Mouse (Mus musculus) midbrain, embryonic 10.5 days (tissue): ENCODE measurements around the gene Hoxb6. TPM values are rescaled to one million over a fixed set of nuclear protein-coding genes. Genes with fewer than 3 reads are reported as not detected.

Experiments used
- DNase-seq: peaks from one replicate; pipeline ENCODE4 v3.0.0-alpha.2; 2017; ENCODE audit warnings: low spot score
- H3K27ac ChIP-seq: fragments of 300-500 bp; sonication (generic); replicated peaks from 2 replicates; pipeline ENCODE4 v1.5.1; 2016; ENCODE audit warnings: mild to moderate bottlenecking
- H3K27me3 ChIP-seq: fragments of 300-500 bp; sonication (generic); 2 replicates; pipeline ENCODE4 v1.6.1; 2016; ENCODE audit warnings: low read depth, mild to moderate bottlenecking; ENCODE audit not compliant: poor library complexity, severe bottlenecking
- H3K36me3 ChIP-seq: fragments of 300-500 bp; sonication (generic); 2 replicates; pipeline ENCODE4 v1.6.1; 2016; ENCODE audit warnings: mild to moderate bottlenecking, moderate library complexity
- H3K4me1 ChIP-seq: fragments of 300-500 bp; sonication (generic); 2 replicates; pipeline ENCODE4 v1.6.1; 2016
- H3K4me3 ChIP-seq: fragments of 300-500 bp; sonication (generic); 2 replicates; pipeline ENCODE4 v1.5.1; 2016; ENCODE audit warnings: mild to moderate bottlenecking, moderate library complexity
- H3K9me3 ChIP-seq: fragments of 300-500 bp; sonication (generic); replicated peaks from 2 replicates; pipeline ENCODE4 v1.6.1; 2016; ENCODE audit warnings: mild to moderate bottlenecking
- WGBS: fragments of 180-500 bp; shearing (Covaris S2); methylation state at CpG from one replicate; pipeline ENCODE4 v1.1.7; 2016; 5-methylcytosine and 5-hydroxymethylcytosine counted together
- polyA plus RNA-seq: library from polyadenylated mRNA; unstranded; fragments of >200 nt; fragmentation: Nextera tagmentation; extraction: Ambion mirVana; gene quantifications from 2 replicates; pipeline ENCODE4 v1.2.1, GENCODE M21; 2016

Hoxb6 gene
- polyA plus RNA-seq, 1 experiment from 2014 or later: not detected

- peak; percentile 59 for DNase-seq
- Histone ChIP-seq H3K36me3 (no peaks in the 10 kb centered on the region), H3K27me3 (peaks cover 100% of the 10 kb centered on the region), H3K27ac (no peak overlapping the region), H3K4me3 (no peak overlapping the region), H3K9me3 (no peaks in the 10 kb centered on the region), H3K4me1 (peaks cover 18% of the 10 kb centered on the region)
- WGBS: under 1% methylated on average over 17 of the region's 17 CpGs
These were observed 28.4 kb downstream of the Hoxb6 start for GRCm38 (mm10) chr11:96320688-96321087.

- Histone ChIP-seq H3K27me3 (peaks cover 100% of the 10 kb centered on the region), H3K27ac (no peak overlapping the region), H3K4me3 (no peak overlapping the region), H3K9me3 (no peaks in the 10 kb centered on the region), H3K4me1 (peaks cover 18% of the 10 kb centered on the region), H3K36me3 (no peaks in the 10 kb centered on the region)
- 11% methylated on average over 5 of the region's 5 CpGs for WGBS
- no peak for DNase-seq
These were observed 29.6 kb downstream of the Hoxb6 start for GRCm38 (mm10) chr11:96321846-96322245.

DNA sequence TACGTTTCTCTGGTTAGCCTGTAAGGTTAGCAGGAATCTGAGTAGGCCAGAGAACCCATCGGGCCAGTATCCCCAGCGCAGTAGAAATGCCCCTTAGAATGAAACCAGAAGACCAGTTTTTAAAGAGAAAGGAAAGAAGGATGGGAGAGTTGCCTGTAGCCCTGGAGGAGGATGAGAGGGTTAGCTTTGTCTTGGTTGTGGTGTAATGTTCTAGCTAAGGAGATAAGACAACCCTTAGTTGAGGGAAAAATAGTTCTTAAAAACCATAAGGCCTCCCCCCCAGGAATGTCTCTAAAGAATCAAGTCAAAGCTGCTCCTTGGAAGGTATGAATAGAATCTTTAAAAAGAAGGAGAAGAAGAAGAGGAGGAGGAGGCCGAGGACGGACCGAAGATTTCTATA is 30.5 kb downstream of the Hoxb6 start:
- Histone ChIP-seq H3K27ac (no peak overlapping the region), H3K4me3 (no peak overlapping the region)

DNA sequence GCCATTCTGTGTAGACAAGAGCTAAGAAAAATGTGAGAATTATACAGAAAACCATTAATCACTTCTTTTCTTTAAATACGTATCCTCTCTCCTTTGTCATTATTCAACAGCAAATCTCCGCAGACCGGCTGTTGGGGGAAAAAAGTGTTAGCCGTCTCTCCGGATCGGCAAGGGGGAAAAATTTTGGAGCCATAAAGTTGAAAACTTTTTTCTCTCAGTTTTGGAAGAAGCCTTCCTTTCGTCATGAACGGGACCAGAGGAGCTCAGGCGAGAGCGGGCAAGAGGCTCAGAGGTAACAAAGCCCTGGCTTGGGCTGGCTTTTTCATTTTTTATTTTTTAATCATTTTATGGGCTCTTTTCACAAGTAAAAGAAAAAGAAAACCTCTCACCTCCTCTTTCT is 30.9 kb downstream of the Hoxb6 start, which contains the start of gene Hoxb3:
TSS of gene Hoxb3 (plus strand) at position 173 of the 400 bp plus-strand sequence.
- no peaks in the 10 kb centered on the region for H3K9me3 ChIP-seq
- H3K4me1 ChIP-seq: peaks cover 14% of the 10 kb centered on the region
- DNase-seq: no peak
- H3K27me3 ChIP-seq: peaks cover 100% of the 10 kb centered on the region
- no peak within 1 kb of the TSS for H3K4me3 ChIP-seq
- H3K36me3 ChIP-seq: no peaks in the 10 kb centered on the region
- no peak within 1 kb of the TSS for H3K27ac ChIP-seq
- 2% methylated on average over 10 of the region's 10 CpGs for WGBS

More for the DNA sequence above, 30.5 kb downstream of the Hoxb6 start:
- Histone ChIP-seq H3K36me3 (no peaks in the 10 kb centered on the region), H3K9me3 (no peaks in the 10 kb centered on the region), H3K27me3 (peaks cover 100% of the 10 kb centered on the region), H3K4me1 (peaks cover 18% of the 10 kb centered on the region)
- no peak for DNase-seq
- whole genome bisulfite sequencing: 5% methylated on average over 6 of the region's 6 CpGs

DNA sequence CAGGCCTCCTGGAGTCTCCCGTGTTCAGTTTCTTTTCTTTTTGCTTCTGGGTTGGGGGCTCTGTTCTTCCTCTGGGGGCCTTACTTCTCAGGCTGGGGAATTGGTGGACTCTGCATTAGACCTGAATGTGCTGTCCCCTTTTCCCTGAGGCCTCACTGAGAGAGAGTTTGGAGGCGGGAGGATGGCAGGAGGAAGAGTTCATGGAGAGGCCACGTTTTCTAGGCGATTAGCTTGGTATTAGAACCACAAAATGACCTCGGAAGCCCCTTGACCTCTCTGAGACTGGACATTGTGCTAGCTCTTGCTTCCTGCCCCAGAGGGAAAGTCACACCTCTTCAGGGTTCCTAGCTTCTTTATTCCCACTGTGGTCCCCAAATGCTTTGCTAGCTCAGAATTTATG is 31.8 kb downstream of the Hoxb6 start:
- WGBS: 4% methylated on average over 5 of the region's 5 CpGs
- no peak overlapping the region for H3K4me3 ChIP-seq
- no peak for DNase-seq
- no peaks in the 10 kb centered on the region for H3K36me3 ChIP-seq
- H3K4me1 ChIP-seq: peaks cover 6% of the 10 kb centered on the region
- no peaks in the 10 kb centered on the region for H3K9me3 ChIP-seq
- no peak overlapping the region for H3K27ac ChIP-seq
- H3K27me3 ChIP-seq: peaks cover 100% of the 10 kb centered on the region

GRCm38 (mm10) chr11:96324965-96325364 is 32.7 kb downstream of the Hoxb6 start:
- H3K27me3 ChIP-seq: peaks cover 100% of the 10 kb centered on the region
- H3K9me3 ChIP-seq: no peaks in the 10 kb centered on the region
- H3K27ac ChIP-seq: no peak overlapping the region
- no peaks in the 10 kb centered on the region for H3K36me3 ChIP-seq
- WGBS: 2% methylated on average over 8 of the region's 8 CpGs
- no peak overlapping the region for H3K4me3 ChIP-seq
- no peak for DNase-seq
- peaks cover 3% of the 10 kb centered on the region; the same call in 1 of the 2 replicates for H3K4me1 ChIP-seq

DNA sequence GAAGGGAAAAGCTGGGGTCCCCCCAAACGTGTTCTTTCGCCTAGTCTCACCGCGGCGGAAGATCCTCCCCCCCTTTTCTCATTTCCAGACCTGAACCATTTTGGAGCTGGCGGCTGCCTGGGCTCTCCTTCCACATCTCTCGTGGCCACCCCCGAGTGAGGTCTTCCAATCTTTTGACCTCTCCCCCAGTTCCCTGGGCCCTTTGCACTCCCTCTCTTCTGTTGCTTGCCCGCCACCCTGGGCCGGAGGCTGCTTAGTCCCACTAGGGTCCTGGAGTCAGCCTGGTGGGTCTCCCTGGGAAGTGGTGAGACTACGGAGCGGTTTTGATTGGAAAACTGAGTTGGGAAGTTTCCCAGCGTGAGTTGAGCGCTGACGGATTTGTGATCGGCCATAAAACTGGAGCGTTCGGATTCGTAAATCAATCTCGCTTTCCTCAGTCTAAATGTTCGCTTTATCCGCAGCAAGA is 33.5 kb downstream of the Hoxb6 start:
- H3K36me3 ChIP-seq: no peaks in the 10 kb centered on the region
- H3K27me3 ChIP-seq: peaks cover 100% of the 10 kb centered on the region
- no peaks in the 10 kb centered on the region for H3K9me3 ChIP-seq
- no peak overlapping the region for H3K27ac ChIP-seq
- no peak for DNase-seq
- H3K4me1 ChIP-seq: no peaks in the 10 kb centered on the region
- H3K4me3 ChIP-seq: no peak overlapping the region
- whole genome bisulfite sequencing: 2% methylated on average over 22 of the region's 22 CpGs

GRCm38 (mm10) chr11:96326705-96327104 is 34.4 kb downstream of the Hoxb6 start:
- DNase-seq: no peak
- H3K27ac ChIP-seq: no peak overlapping the region
- no peak overlapping the region for H3K4me3 ChIP-seq

GRCm38 (mm10) chr11:96327122-96327521 is 34.8 kb downstream of the Hoxb6 start:
- no peaks in the 10 kb centered on the region for H3K4me1 ChIP-seq
- peaks cover 100% of the 10 kb centered on the region for H3K27me3 ChIP-seq
- 3% methylated on average over 7 of the region's 7 CpGs for WGBS
- no peaks in the 10 kb centered on the region for H3K36me3 ChIP-seq
- no peak overlapping the region for H3K27ac ChIP-seq
- no peak overlapping the region for H3K4me3 ChIP-seq
- no peaks in the 10 kb centered on the region for H3K9me3 ChIP-seq
- DNase-seq: no peak

More at GRCm38 (mm10) chr11:96326705-96327104, 34.4 kb downstream of the Hoxb6 start:
- Histone ChIP-seq H3K9me3 (no peaks in the 10 kb centered on the region), H3K36me3 (no peaks in the 10 kb centered on the region), H3K4me1 (no peaks in the 10 kb centered on the region), H3K27me3 (peaks cover 100% of the 10 kb centered on the region)
- 2% methylated on average over 12 of the region's 12 CpGs for WGBS

GRCm38 (mm10) chr11:96327750-96328149 is 35.5 kb downstream of the Hoxb6 start:
- H3K27ac ChIP-seq: no peak overlapping the region
- no peak for DNase-seq
- H3K4me3 ChIP-seq: no peak overlapping the region

GRCm38 (mm10) chr11:96328605-96329004 is 36.3 kb downstream of the Hoxb6 start:
- no peak for DNase-seq
- H3K4me3 ChIP-seq: no peak overlapping the region
- 10% methylated on average over 8 of the region's 8 CpGs for WGBS
- no peaks in the 10 kb centered on the region for H3K9me3 ChIP-seq
- H3K4me1 ChIP-seq: peaks cover 4% of the 10 kb centered on the region; the same call in 1 of the 2 replicates
- no peak overlapping the region for H3K27ac ChIP-seq
- peaks cover 100% of the 10 kb centered on the region for H3K27me3 ChIP-seq
- no peaks in the 10 kb centered on the region for H3K36me3 ChIP-seq

More at GRCm38 (mm10) chr11:96327750-96328149, 35.5 kb downstream of the Hoxb6 start:
- Histone ChIP-seq H3K27me3 (peaks cover 100% of the 10 kb centered on the region), H3K4me1 (peaks cover 3% of the 10 kb centered on the region; the same call in 1 of the 2 replicates), H3K9me3 (no peaks in the 10 kb centered on the region), H3K36me3 (no peaks in the 10 kb centered on the region)
- WGBS: 0% methylated on average over 5 of the region's 5 CpGs

DNA sequence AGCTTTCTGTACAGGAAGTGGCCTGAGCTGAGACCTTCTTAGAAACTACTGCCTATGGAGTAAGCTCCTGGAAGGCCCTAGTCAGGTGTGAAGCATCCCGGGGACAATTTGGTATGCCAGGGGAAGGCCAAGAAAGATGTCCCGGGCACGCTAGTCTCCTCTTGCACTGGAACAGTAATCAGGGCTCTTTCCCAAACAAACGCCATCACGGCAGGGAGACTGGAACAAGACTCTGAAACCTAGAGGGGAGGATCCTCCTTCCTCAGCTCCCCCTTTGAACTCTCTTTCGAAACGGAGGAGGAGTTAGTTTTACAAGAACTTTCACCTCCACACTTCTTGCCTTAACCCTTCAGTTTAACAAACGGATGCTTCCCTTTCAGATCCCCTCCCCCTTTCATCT is 39.8 kb downstream of the Hoxb6 start:
- Histone ChIP-seq H3K27ac (no peak overlapping the region), H3K9me3 (no peaks in the 10 kb centered on the region), H3K36me3 (no peaks in the 10 kb centered on the region), H3K27me3 (peaks cover 100% of the 10 kb centered on the region), H3K4me1 (peaks cover 4% of the 10 kb centered on the region; the same call in 1 of the 2 replicates), H3K4me3 (no peak overlapping the region)
- no peak for DNase-seq
- WGBS: under 1% methylated on average over 8 of the region's 8 CpGs

GRCm38 (mm10) chr11:96332618-96333032 is 40.3 kb downstream of the Hoxb6 start:
- Histone ChIP-seq H3K9me3 (no peaks in the 10 kb centered on the region), H3K27ac (no peak overlapping the region), H3K4me3 (peak overlapping the region; percentile 16; the same call in 1 of the 2 replicates), H3K4me1 (peaks cover 4% of the 10 kb centered on the region; the same call in 1 of the 2 replicates), H3K36me3 (no peaks in the 10 kb centered on the region), H3K27me3 (peaks cover 100% of the 10 kb centered on the region)
- under 1% methylated on average over 35 of the region's 35 CpGs for WGBS
- no peak for DNase-seq
